Mouse (Mus musculus): ENCODE results near the gene Slc39a12. TPM values are rescaled to one million over a fixed set of nuclear protein-coding genes. Genes with fewer than 3 reads are reported as not detected.

Slc39a12 gene
- polyA plus RNA-seq (2015; fragmentation: Nextera tagmentation; extraction: Ambion mirVana): not detected in 2 replicates

DNA sequence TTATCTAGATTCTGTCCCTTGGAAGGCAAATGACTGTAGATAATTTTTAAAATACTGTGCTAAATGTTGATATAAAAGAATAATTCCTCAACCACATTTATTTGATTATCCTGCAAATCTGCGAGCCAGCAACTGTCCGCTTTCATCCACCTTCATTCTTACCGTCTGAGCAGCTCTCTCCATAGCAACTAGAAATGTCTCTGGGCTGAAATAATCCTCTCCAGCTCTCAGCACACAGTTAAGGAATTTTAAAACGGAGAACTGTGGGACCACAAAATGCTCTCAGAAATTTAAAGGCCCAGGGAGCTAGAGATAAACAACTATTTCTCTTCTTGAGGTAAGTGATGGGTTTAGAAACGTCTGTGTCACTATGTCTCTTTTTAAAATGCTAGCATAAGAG, at the start of gene Slc39a12:
Slc39a12 (plus strand) TSS at position 155 of the 400 bp plus-strand sequence.
- H3K4me3 ChIP-seq: no peak within 1 kb of the TSS
- H3K4me2 ChIP-seq: no peak within 1 kb of the TSS
- H3K27me3 ChIP-seq: no peaks in the 10 kb centered on the region
- no peaks in the 10 kb centered on the region for H3K36me3 ChIP-seq
- H3K4me1 ChIP-seq: no peaks in the 10 kb centered on the region
- no peaks in the 10 kb centered on the region for H3K9me3 ChIP-seq
- 35% methylated on average over 5 of the region's 5 CpGs for WGBS
- no peak for ATAC-seq (ENCODE audit: borderline replicate concordance, extremely low read depth, low FRiP score, low TSS enrichment)
- no peak within 1 kb of the TSS for H3K9ac ChIP-seq
- H3K27ac ChIP-seq: no peak within 1 kb of the TSS

- Histone ChIP-seq H3K27me3 (no peaks in the 10 kb centered on the region), H3K27ac (peak overlapping the region; percentile 89), H3K4me1 (peaks cover 10% of the 10 kb centered on the region), H3K9ac (no peak overlapping the region), H3K36me3 (no peaks in the 10 kb centered on the region), H3K4me3 (no peak overlapping the region), H3K4me2 (peak overlapping the region; percentile 39), H3K9me3 (no peaks in the 10 kb centered on the region)
- ATAC-seq (ENCODE audit: borderline replicate concordance, extremely low read depth, low FRiP score, low TSS enrichment): peak; percentile 95
- WGBS: 35% methylated on average over 14 of the region's 14 CpGs
These were observed 46.3 kb upstream of the Slc39a12 start for GRCm38 (mm10) chr2:14341652-14342308.

DNA sequence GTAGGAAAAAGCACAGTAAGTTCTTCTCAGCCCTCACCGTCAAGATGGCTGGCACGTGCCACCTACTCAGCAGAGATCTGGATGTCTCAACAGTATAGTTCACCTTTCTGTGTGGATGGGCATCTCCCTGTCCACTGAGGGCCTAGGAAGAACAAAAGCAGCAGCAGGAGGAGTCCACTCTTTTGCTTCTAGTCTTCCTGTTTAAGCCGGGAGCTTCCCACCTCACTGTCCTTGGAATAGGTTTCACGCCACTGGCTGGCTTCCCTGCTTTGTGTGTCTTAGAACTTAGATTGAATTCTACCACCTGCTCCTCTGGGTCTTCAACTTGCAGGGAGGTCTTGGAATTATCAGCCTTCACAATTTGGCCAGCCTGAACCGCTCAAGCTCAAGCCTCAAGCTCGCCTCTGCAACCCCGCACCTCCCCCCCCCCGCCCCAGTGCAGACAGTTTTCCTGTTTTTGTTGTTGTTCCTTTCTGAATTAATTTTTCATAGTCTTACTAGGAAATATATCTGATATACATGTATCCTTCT, 45.7 kb upstream of the Slc39a12 start:
- Histone ChIP-seq H3K9me3 (no peaks in the 10 kb centered on the region), H3K36me3 (no peaks in the 10 kb centered on the region), H3K4me1 (peaks cover 10% of the 10 kb centered on the region), H3K9ac (no peak overlapping the region), H3K27me3 (no peaks in the 10 kb centered on the region), H3K27ac (peak overlapping the region; percentile 89), H3K4me2 (peak overlapping the region; percentile 39), H3K4me3 (no peak overlapping the region)
- ATAC-seq (ENCODE audit: borderline replicate concordance, extremely low read depth, low FRiP score, low TSS enrichment): peak; percentile 61
- WGBS: 57% methylated on average over 8 of the region's 8 CpGs

DNA sequence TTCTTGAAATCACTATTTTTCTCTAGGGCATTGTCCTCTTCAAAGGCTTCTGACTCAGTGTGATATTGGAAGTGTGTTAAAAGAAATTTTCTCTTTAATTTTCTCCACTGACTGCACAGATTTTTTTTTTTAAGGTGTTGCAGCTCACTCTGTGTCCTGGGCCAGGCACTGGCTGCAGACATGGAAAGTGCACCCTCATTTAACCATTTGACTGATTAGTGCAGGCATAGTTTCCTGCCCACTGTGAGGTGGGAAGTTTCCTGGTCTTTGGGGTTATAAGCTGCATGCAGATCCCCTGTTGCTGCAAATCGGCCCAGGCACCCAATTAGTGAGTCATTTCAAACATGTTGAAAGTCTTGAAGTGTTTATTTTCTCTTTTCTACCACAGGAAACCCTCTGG, 740 bp downstream of the Slc39a12 start:
- Histone ChIP-seq H3K27me3 (no peaks in the 10 kb centered on the region), H3K27ac (no peak overlapping the region), H3K36me3 (no peaks in the 10 kb centered on the region), H3K9ac (no peak overlapping the region), H3K4me1 (no peaks in the 10 kb centered on the region), H3K4me3 (no peak overlapping the region), H3K4me2 (no peak overlapping the region), H3K9me3 (no peaks in the 10 kb centered on the region)
- 3% methylated on average over 1 of the region's 1 CpGs for WGBS
- ATAC-seq (ENCODE audit: borderline replicate concordance, extremely low read depth, low FRiP score, low TSS enrichment): no peak

GRCm38 (mm10) chr2:14390900-14391299, 2.8 kb downstream of the Slc39a12 start:
- Histone ChIP-seq H3K9ac (no peak overlapping the region), H3K4me1 (no peaks in the 10 kb centered on the region), H3K9me3 (no peaks in the 10 kb centered on the region), H3K4me2 (no peak overlapping the region), H3K36me3 (no peaks in the 10 kb centered on the region), H3K4me3 (no peak overlapping the region), H3K27me3 (no peaks in the 10 kb centered on the region), H3K27ac (no peak overlapping the region)
- ATAC-seq (ENCODE audit: borderline replicate concordance, extremely low read depth, low FRiP score, low TSS enrichment): no peak
- 92% methylated on average over 1 of the region's 1 CpGs for WGBS

- Histone ChIP-seq H3K4me1 (no peaks in the 10 kb centered on the region), H3K9ac (no peak overlapping the region), H3K4me2 (no peak overlapping the region), H3K27me3 (no peaks in the 10 kb centered on the region), H3K36me3 (no peaks in the 10 kb centered on the region), H3K4me3 (no peak overlapping the region), H3K9me3 (no peaks in the 10 kb centered on the region), H3K27ac (no peak overlapping the region)
- ATAC-seq (ENCODE audit: borderline replicate concordance, extremely low read depth, low FRiP score, low TSS enrichment): no peak
These were observed 14.9 kb downstream of the Slc39a12 start for GRCm38 (mm10) chr2:14403000-14403399.

DNA sequence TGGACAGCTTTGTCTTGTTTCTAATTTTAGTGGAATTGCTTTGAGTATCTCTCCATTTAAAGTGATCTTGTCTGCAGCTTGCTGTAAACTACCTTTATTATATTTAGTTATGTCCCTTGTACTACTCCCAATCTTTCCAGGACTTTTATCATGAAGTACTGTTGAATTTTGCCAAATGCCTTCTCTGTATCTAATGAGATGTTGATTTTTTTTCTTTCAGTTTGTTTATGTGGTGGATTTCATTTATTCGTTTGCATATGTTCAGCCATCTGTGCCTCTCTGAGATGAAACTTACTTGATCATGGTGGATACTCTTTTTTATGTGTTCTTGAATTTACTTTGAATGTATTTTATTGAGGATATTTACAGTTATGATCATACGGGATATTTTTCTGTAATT, 40.9 kb downstream of the Slc39a12 start:
- H3K9me3 ChIP-seq: no peaks in the 10 kb centered on the region
- no peaks in the 10 kb centered on the region for H3K27me3 ChIP-seq
- no peaks in the 10 kb centered on the region for H3K4me1 ChIP-seq
- H3K27ac ChIP-seq: no peak overlapping the region
- no peak for ATAC-seq (ENCODE audit: borderline replicate concordance, extremely low read depth, low FRiP score, low TSS enrichment)
- H3K9ac ChIP-seq: no peak overlapping the region
- H3K4me2 ChIP-seq: no peak overlapping the region
- H3K4me3 ChIP-seq: no peak overlapping the region
- H3K36me3 ChIP-seq: no peaks in the 10 kb centered on the region
- WGBS: 70% methylated on average over 2 of the region's 2 CpGs

DNA sequence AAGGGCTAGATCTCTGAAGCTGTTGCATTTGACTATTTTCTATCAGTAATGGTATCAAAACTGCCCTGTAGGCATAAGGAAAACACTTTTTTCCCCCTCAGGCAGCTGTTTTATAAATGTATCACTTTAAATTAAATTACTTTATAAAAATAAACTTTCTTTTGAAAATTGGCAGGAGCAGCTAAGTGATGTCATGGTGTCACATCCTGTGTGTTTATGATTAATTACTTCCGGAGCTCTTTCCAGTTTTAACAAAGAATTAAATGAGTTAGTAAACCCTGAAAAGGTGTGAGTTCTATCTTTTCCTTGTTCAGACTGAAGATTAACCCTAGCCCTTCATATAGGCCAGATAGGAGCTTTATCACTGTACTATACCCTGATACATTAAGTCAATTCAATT, 59.2 kb downstream of the Slc39a12 start:
- no peaks in the 10 kb centered on the region for H3K27me3 ChIP-seq
- peaks cover 10% of the 10 kb centered on the region; the same call in 1 of the 2 replicates for H3K4me1 ChIP-seq
- no peaks in the 10 kb centered on the region for H3K36me3 ChIP-seq
- 31% methylated on average over 1 of the region's 1 CpGs for WGBS
- peak overlapping the region; percentile 37; the same call in 1 of the 2 replicates for H3K27ac ChIP-seq
- H3K9ac ChIP-seq: no peak overlapping the region
- H3K9me3 ChIP-seq: no peaks in the 10 kb centered on the region
- H3K4me2 ChIP-seq: no peak overlapping the region
- peak; percentile 31; the same call in 1 of the 2 replicates for ATAC-seq (ENCODE audit: borderline replicate concordance, extremely low read depth, low FRiP score, low TSS enrichment)
- H3K4me3 ChIP-seq: no peak overlapping the region

DNA sequence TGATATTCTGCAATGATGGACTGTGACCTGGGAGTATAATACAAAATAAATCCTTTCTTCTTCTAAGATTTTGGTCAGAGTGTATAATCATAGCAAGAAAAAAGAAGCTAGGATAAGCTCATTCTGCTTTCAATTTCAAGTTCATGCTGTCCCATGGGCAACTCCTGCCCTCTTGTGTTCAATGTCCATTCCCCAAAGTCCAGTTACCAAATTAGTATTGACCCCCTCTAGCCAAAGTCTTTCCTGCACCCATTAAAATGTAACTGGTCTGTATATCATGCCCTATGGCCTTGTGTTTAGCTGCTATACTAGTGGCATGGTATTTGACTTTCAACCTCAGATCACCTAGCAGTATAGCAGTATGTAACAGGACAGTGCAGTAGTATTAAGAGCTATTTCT, 62.8 kb downstream of the Slc39a12 start:
- Histone ChIP-seq H3K27ac (no peak overlapping the region), H3K27me3 (no peaks in the 10 kb centered on the region), H3K4me2 (no peak overlapping the region), H3K4me1 (peaks cover 10% of the 10 kb centered on the region; the same call in 1 of the 2 replicates), H3K9ac (no peak overlapping the region), H3K4me3 (no peak overlapping the region), H3K9me3 (no peaks in the 10 kb centered on the region), H3K36me3 (no peaks in the 10 kb centered on the region)
- no peak for ATAC-seq (ENCODE audit: borderline replicate concordance, extremely low read depth, low FRiP score, low TSS enrichment)

- H3K27me3 ChIP-seq: no peaks in the 10 kb centered on the region
- no peak overlapping the region for H3K4me3 ChIP-seq
- no peak overlapping the region for H3K9ac ChIP-seq
- H3K4me1 ChIP-seq: no peaks in the 10 kb centered on the region
- H3K36me3 ChIP-seq: no peaks in the 10 kb centered on the region
- 38% methylated on average over 7 of the region's 7 CpGs for WGBS
- H3K9me3 ChIP-seq: no peaks in the 10 kb centered on the region
- ATAC-seq (ENCODE audit: borderline replicate concordance, extremely low read depth, low FRiP score, low TSS enrichment): peak; percentile 52; the same call in 1 of the 2 replicates
- no peak overlapping the region for H3K4me2 ChIP-seq
- H3K27ac ChIP-seq: peak overlapping the region; percentile 68
These were observed 67.0 kb downstream of the Slc39a12 start for GRCm38 (mm10) chr2:14454946-14455631.

- WGBS: 38% methylated on average over 1 of the region's 1 CpGs
These were observed 76.3 kb downstream of the Slc39a12 start for GRCm38 (mm10) chr2:14464438-14464837.

DNA sequence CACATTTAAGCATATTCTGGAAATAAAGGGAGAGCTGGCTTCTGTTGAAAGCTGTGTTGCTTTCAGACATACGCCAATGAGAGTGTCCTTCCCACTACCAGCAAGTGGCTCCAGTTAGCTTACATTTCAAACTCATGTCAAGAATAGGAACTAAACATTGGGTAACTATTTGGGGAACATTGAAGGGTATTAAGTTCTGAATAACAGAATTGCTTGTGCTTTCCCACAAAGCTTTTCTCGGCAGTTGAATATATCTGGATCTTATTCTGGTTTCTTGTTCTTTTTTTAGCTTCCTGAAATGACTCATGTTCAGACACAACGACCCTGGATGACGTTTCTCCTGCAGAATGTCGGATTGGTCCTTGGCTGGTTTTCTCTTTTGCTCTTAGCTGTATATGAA, 106.0 kb downstream of the Slc39a12 start:
- no peaks in the 10 kb centered on the region for H3K9me3 ChIP-seq
- ATAC-seq (ENCODE audit: borderline replicate concordance, extremely low read depth, low FRiP score, low TSS enrichment): no peak
- H3K27me3 ChIP-seq: no peaks in the 10 kb centered on the region
- WGBS: 71% methylated on average over 5 of the region's 5 CpGs
- no peak overlapping the region for H3K27ac ChIP-seq
- no peaks in the 10 kb centered on the region for H3K36me3 ChIP-seq
- no peak overlapping the region for H3K4me3 ChIP-seq
- H3K9ac ChIP-seq: no peak overlapping the region
- H3K4me1 ChIP-seq: no peaks in the 10 kb centered on the region
- no peak overlapping the region for H3K4me2 ChIP-seq

More at GRCm38 (mm10) chr2:14464438-14464837, 76.3 kb downstream of the Slc39a12 start:
- H3K4me3 ChIP-seq: no peak overlapping the region
- ATAC-seq (ENCODE audit: borderline replicate concordance, extremely low read depth, low FRiP score, low TSS enrichment): no peak
- no peaks in the 10 kb centered on the region for H3K36me3 ChIP-seq
- H3K4me1 ChIP-seq: no peaks in the 10 kb centered on the region
- no peaks in the 10 kb centered on the region for H3K27me3 ChIP-seq
- H3K4me2 ChIP-seq: no peak overlapping the region
- H3K9ac ChIP-seq: no peak overlapping the region
- H3K9me3 ChIP-seq: no peaks in the 10 kb centered on the region
- H3K27ac ChIP-seq: no peak overlapping the region
